Mouse (Mus musculus) layer of hippocampus, adult 9-10 months (tissue): ENCODE measurements around the gene Tex13c1.

ENCODE experiments used
- DNase-seq: peaks from one replicate; pipeline ENCODE4 v3.0.0; 2022; ENCODE audit warnings: low spot score

Gene Tex13c1

GRCm38 (mm10) chrX:43590860-43591259, at the start of gene Tex13c1:
Tex13c1 (plus strand) TSS chrX:43591160.
- no peak for DNase-seq
